Mouse (Mus musculus): ENCODE measurements around the gene Ccl8. TPM values are rescaled to one million over a fixed set of nuclear protein-coding genes. Genes with fewer than 3 reads are reported as not detected.

Gene Ccl8
- polyA plus RNA-seq, 1 experiment from 2014 or later = 32.6 TPM

Other genes starting within 250 kb of the Ccl8 start
- gene Asic2, start 146.7 kb upstream of the Ccl8 start, polyA plus RNA-seq (2015; fragmentation: Nextera tagmentation; extraction: Ambion mirVana) = not detected in 2 replicates
- 7.0 and 9.1 TPM in 2 replicates for gene Ccl2, start 79.6 kb upstream of the Ccl8 start, polyA plus RNA-seq (2015; fragmentation: Nextera tagmentation; extraction: Ambion mirVana)
- gene Gm17268, start 76.6 kb upstream of the Ccl8 start, polyA plus RNA-seq (2015; fragmentation: Nextera tagmentation; extraction: Ambion mirVana) = not detected in 2 replicates
- 5.9 and 6.6 TPM in 2 replicates for gene Ccl7, start 69.5 kb upstream of the Ccl8 start, polyA plus RNA-seq (2015; fragmentation: Nextera tagmentation; extraction: Ambion mirVana)
- gene Ccl11, start 57.4 kb upstream of the Ccl8 start, polyA plus RNA-seq (2015; fragmentation: Nextera tagmentation; extraction: Ambion mirVana) = 12.5 and 13.0 TPM in 2 replicates
- gene Ccl12, start 13.3 kb upstream of the Ccl8 start, polyA plus RNA-seq (2015; fragmentation: Nextera tagmentation; extraction: Ambion mirVana) = 18.5 and 19.7 TPM in 2 replicates
- 7.4 and 8.6 TPM in 2 replicates for gene Ccl1, start 190.5 kb downstream of the Ccl8 start, polyA plus RNA-seq (2015; fragmentation: Nextera tagmentation; extraction: Ambion mirVana)

All from thymus, postnatal 0 days (tissue).